Mouse (Mus musculus): ENCODE data around the gene Rad51d. TPM values are rescaled to one million over a fixed set of nuclear protein-coding genes. Genes with fewer than 3 reads are reported as not detected.
A peak's percentile ranks its signal among the peaks of the same experiment; 100 is the strongest.

The Rad51d gene
- polyA plus RNA-seq, 1 experiment from 2014 or later, result 4.4 TPM

- no peak for DNase-seq
- H3K9me3 ChIP-seq (ENCODE audit: low read length), result no peaks in the 10 kb centered on the region
- H3K36me3 ChIP-seq (replicated peaks; ENCODE audit: insufficient read depth, low read length), result peaks cover 7% of the 10 kb centered on the region; the same call in 1 of the 2 replicates
- peak overlapping the region; percentile 96 for H3K27ac ChIP-seq (ENCODE audit: low read depth)
- no peaks in the 10 kb centered on the region for H3K27me3 ChIP-seq (ENCODE audit: insufficient read depth, low read length)
- H3K4me3 ChIP-seq (ENCODE audit: low read depth, low read length), result no peak overlapping the region
- H3K4me2 ChIP-seq (ENCODE audit: low read depth, low read length), result peak overlapping the region; percentile 80; the same call in 1 of the 2 replicates
- peaks cover 45% of the 10 kb centered on the region for H3K4me1 ChIP-seq (ENCODE audit: insufficient read depth)
- ATAC-seq, result no peak
- H3K9ac ChIP-seq (replicated peaks), result peak overlapping the region; percentile 8; the same call in 1 of the 2 replicates
- TF ChIP-seq EP300 (IDR thresholded peaks at IDR 0.05; ENCODE audit: low read depth) (no peak), CTCF (IDR thresholded peaks at IDR 0.05; ENCODE audit: low read depth) (no peak)
- WGBS (ENCODE audit: insufficient replicate concordance), result 47% methylated on average over 3 of the region's 3 CpGs
These were observed 43.5 kb downstream of the Rad51d start for GRCm38 (mm10) chr11:82846938-82847337.

GRCm38 (mm10) chr11:82846079-82846436, 44.4 kb downstream of the Rad51d start:
- ATAC-seq, result peak; percentile 81
- H3K4me2 ChIP-seq (ENCODE audit: low read depth, low read length), result peak overlapping the region; percentile 80
- peak; percentile 91 for TF ChIP-seq EP300 (IDR thresholded peaks at IDR 0.05; ENCODE audit: low read depth)
- TF ChIP-seq CTCF (IDR thresholded peaks at IDR 0.05; ENCODE audit: low read depth), result no peak
- H3K4me1 ChIP-seq (ENCODE audit: insufficient read depth), result peaks cover 39% of the 10 kb centered on the region
- whole genome bisulfite sequencing (ENCODE audit: insufficient replicate concordance), result 10% methylated on average over 4 of the region's 4 CpGs
- no peaks in the 10 kb centered on the region for H3K27me3 ChIP-seq (ENCODE audit: insufficient read depth, low read length)
- H3K36me3 ChIP-seq (replicated peaks; ENCODE audit: insufficient read depth, low read length), result peaks cover 7% of the 10 kb centered on the region; the same call in 1 of the 2 replicates
- peak overlapping the region; percentile 96 for H3K27ac ChIP-seq (ENCODE audit: low read depth)
- no peaks in the 10 kb centered on the region for H3K9me3 ChIP-seq (ENCODE audit: low read length)
- H3K9ac ChIP-seq (replicated peaks), result peak overlapping the region; percentile 76
- DNase-seq, result peak; percentile 65
- H3K4me3 ChIP-seq (ENCODE audit: low read depth, low read length), result peak overlapping the region; percentile 44

GRCm38 (mm10) chr11:82845415-82846078, 44.9 kb downstream of the Rad51d start:
- peak; percentile 95 for ATAC-seq

GRCm38 (mm10) chr11:82844771-82845414, 45.5 kb downstream of the Rad51d start:
- peak overlapping the region; percentile 44 for H3K4me3 ChIP-seq (ENCODE audit: low read depth, low read length)
- TF ChIP-seq EP300 (IDR thresholded peaks at IDR 0.05; ENCODE audit: low read depth) (no peak), CTCF (IDR thresholded peaks at IDR 0.05; ENCODE audit: low read depth) (no peak)
- ATAC-seq, result no peak
- H3K27ac ChIP-seq (ENCODE audit: low read depth), result peak overlapping the region; percentile 96
- peak overlapping the region; percentile 80 for H3K4me2 ChIP-seq (ENCODE audit: low read depth, low read length)
- DNase-seq, result peak; percentile 26
- WGBS (ENCODE audit: insufficient replicate concordance), result 41% methylated on average over 11 of the region's 11 CpGs
- H3K9ac ChIP-seq (replicated peaks), result peak overlapping the region; percentile 76
- H3K9me3 ChIP-seq (ENCODE audit: low read length), result no peaks in the 10 kb centered on the region
- no peaks in the 10 kb centered on the region for H3K27me3 ChIP-seq (ENCODE audit: insufficient read depth, low read length)
- H3K4me1 ChIP-seq (ENCODE audit: insufficient read depth), result peaks cover 36% of the 10 kb centered on the region
- peaks cover 8% of the 10 kb centered on the region; the same call in 1 of the 2 replicates for H3K36me3 ChIP-seq (replicated peaks; ENCODE audit: insufficient read depth, low read length)

More at GRCm38 (mm10) chr11:82845415-82846078, 44.9 kb downstream of the Rad51d start:
- 11% methylated on average over 16 of the region's 16 CpGs for WGBS (ENCODE audit: insufficient replicate concordance)
- Histone ChIP-seq H3K27me3 (ENCODE audit: insufficient read depth, low read length) (no peaks in the 10 kb centered on the region), H3K4me3 (ENCODE audit: low read depth, low read length) (peak overlapping the region; percentile 44), H3K36me3 (replicated peaks; ENCODE audit: insufficient read depth, low read length) (peaks cover 7% of the 10 kb centered on the region; the same call in 1 of the 2 replicates), H3K9ac (replicated peaks) (peak overlapping the region; percentile 76), H3K9me3 (ENCODE audit: low read length) (no peaks in the 10 kb centered on the region), H3K27ac (ENCODE audit: low read depth) (peak overlapping the region; percentile 96), H3K4me1 (ENCODE audit: insufficient read depth) (peaks cover 39% of the 10 kb centered on the region), H3K4me2 (ENCODE audit: low read depth, low read length) (peak overlapping the region; percentile 80)
- peak; percentile 88 for DNase-seq
- TF ChIP-seq EP300 (IDR thresholded peaks at IDR 0.05; ENCODE audit: low read depth) (no peak), CTCF (IDR thresholded peaks at IDR 0.05; ENCODE audit: low read depth) (peak; percentile 78)

- 84% methylated on average over 5 of the region's 5 CpGs for WGBS (ENCODE audit: insufficient replicate concordance)
- TF ChIP-seq CTCF (IDR thresholded peaks at IDR 0.05; ENCODE audit: low read depth) (no peak), EP300 (IDR thresholded peaks at IDR 0.05; ENCODE audit: low read depth) (no peak)
- no peak overlapping the region for H3K9ac ChIP-seq (replicated peaks)
These were observed 51.9 kb downstream of the Rad51d start for GRCm38 (mm10) chr11:82838511-82838910.

GRCm38 (mm10) chr11:82837848-82838247, 52.6 kb downstream of the Rad51d start:
- Histone ChIP-seq H3K4me3 (ENCODE audit: low read depth, low read length) (no peak overlapping the region), H3K36me3 (replicated peaks; ENCODE audit: insufficient read depth, low read length) (peaks cover 5% of the 10 kb centered on the region), H3K4me2 (ENCODE audit: low read depth, low read length) (no peak overlapping the region), H3K9ac (replicated peaks) (no peak overlapping the region), H3K9me3 (ENCODE audit: low read length) (no peaks in the 10 kb centered on the region), H3K27ac (ENCODE audit: low read depth) (no peak overlapping the region), H3K27me3 (ENCODE audit: insufficient read depth, low read length) (no peaks in the 10 kb centered on the region), H3K4me1 (ENCODE audit: insufficient read depth) (peaks cover 9% of the 10 kb centered on the region; the same call in 1 of the 2 replicates)
- no peak for TF ChIP-seq EP300 (IDR thresholded peaks at IDR 0.05; ENCODE audit: low read depth)
- no peak for TF ChIP-seq CTCF (IDR thresholded peaks at IDR 0.05; ENCODE audit: low read depth)
- DNase-seq, result no peak
- ATAC-seq, result no peak
- 58% methylated on average over 7 of the region's 7 CpGs for WGBS (ENCODE audit: insufficient replicate concordance)

More at GRCm38 (mm10) chr11:82838511-82838910, 51.9 kb downstream of the Rad51d start:
- no peak overlapping the region for H3K4me3 ChIP-seq (ENCODE audit: low read depth, low read length)
- no peaks in the 10 kb centered on the region for H3K27me3 ChIP-seq (ENCODE audit: insufficient read depth, low read length)
- H3K27ac ChIP-seq (ENCODE audit: low read depth), result no peak overlapping the region
- no peak overlapping the region for H3K4me2 ChIP-seq (ENCODE audit: low read depth, low read length)
- no peak for DNase-seq
- peaks cover 14% of the 10 kb centered on the region; the same call in 1 of the 2 replicates for H3K4me1 ChIP-seq (ENCODE audit: insufficient read depth)
- peaks cover 5% of the 10 kb centered on the region for H3K36me3 ChIP-seq (replicated peaks; ENCODE audit: insufficient read depth, low read length)
- ATAC-seq, result no peak
- H3K9me3 ChIP-seq (ENCODE audit: low read length), result no peaks in the 10 kb centered on the region

Data from liver, postnatal 0 days (tissue).